Mouse (Mus musculus): Measurements from ENCODE around the gene Clcnka.

DNA sequence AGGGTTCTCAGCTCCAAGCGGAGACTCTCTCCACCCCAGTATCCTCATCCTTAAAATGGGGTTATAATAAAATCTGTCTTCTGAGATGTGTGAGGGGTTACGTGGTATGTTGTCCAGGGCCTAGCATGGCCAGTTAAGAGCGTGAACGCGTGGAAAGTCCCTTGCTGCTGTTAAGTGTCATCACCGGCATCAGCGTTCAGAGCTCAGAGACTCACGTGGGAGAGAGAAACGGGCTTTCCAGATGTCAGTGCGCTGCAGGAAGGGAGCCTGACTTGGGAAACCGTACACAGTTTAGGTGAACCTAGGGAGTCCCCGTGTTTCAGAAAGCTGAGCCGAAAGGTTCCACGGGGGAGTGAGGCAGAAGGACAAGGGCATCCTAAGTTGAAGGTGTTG is 46.8 kb upstream of the Clcnka start:
- TF ChIP-seq CTCF (IDR thresholded peaks at IDR 0.05 in 2 of 3, conservative IDR thresholded peaks at IDR 0.05 in 1 of 3; ENCODE audit: control insufficient read depth in 1 of 3, insufficient read depth in 1 of 3, low read depth in 2 of 3, low read length in 3 of 3, poor library complexity in 1 of 3, severe bottlenecking in 1 of 3) (no peak), USF1 (IDR thresholded peaks at IDR 0.05; ENCODE audit: low read depth, low read length) (no peak), POLR2A (IDR thresholded peaks at IDR 0.05; ENCODE audit: control insufficient read depth in 1 of 2, insufficient read depth in 1 of 2, low read depth in 1 of 2, low read length in 2 of 2, poor library complexity in 1 of 2) (no peak), UBTF (IDR thresholded peaks at IDR 0.05; ENCODE audit: borderline replicate concordance, insufficient read depth, low read depth, low read length) (no peak), JUND (IDR thresholded peaks at IDR 0.05; ENCODE audit: low read depth, low read length) (no peak), TCF12 (IDR thresholded peaks at IDR 0.05; ENCODE audit: low read depth, low read length) (no peak), HCFC1 (IDR thresholded peaks at IDR 0.05; ENCODE audit: low read depth, low read length) (no peak), EP300 (IDR thresholded peaks at IDR 0.05; ENCODE audit: low read depth in 1 of 2, low read length in 2 of 2) (no peak), NELFE (IDR thresholded peaks at IDR 0.05; ENCODE audit: low read depth, low read length) (no peak)

Measured in MEL (cell line).